Mouse (Mus musculus): Measurements from ENCODE around the gene Gmds.
A peak's percentile ranks its signal among the peaks of the same experiment; 100 is the strongest.

The Gmds gene

DNA sequence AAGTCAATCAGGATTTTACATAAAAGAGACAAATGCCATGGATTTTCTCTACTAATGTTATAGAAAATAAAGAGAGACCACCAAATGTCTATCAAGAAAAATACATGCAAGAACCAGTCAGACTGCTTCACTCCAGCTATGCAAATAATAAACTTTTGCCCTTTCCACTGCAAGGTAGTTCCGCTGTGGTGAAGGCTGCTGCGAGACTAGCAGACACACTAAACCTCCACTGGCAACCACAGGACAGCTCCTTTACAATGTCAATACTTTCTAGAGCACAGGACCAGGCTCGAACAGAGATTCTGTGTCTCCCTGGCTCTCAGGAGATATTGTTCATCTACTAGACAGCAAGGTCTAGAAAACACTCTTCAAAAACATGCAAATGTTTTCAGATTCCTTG lies 71.8 kb downstream of the Gmds start:
- peak; percentile 18 for DNase-seq

DNA sequence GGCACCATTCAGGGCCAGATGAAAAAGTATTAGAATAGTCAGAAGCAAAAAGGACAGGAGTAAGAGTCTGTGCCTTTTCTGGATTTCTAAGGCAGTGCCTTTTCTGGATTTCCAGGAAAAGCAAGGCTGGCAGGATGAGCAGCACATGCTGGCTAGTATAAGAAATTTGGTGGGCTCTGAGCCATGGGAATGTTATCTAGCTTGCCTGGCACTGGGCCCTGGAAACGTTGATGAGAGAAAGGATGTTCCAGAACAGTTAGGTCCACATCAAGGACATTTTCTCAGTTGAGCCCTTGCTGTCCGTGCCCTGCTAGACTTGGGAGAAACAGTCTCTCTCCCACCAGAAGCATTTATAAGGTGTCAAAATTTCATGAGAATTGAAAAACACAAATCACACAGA lies 82.4 kb downstream of the Gmds start:
- DNase-seq, result no peak

DNA sequence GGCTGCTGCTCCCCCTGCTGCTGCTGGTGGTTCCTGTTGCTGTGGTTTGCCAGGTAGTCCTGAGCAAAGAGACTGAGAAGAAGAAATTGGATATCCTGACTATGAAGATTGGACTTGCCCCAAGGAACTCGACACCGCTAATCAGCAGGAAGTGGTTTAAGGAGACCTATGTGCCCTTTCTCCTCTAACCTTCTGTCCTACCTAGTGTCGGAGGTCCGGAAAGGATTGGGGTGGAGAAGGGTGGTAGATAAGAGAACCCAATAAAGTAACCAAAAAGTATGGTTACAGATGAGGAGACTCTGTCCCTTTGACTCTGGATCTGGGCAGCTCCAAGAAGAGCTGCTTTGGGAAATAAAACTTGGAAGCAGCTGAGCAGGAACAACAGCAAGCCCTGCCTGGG lies 86.3 kb downstream of the Gmds start:
- no peak for DNase-seq

DNA sequence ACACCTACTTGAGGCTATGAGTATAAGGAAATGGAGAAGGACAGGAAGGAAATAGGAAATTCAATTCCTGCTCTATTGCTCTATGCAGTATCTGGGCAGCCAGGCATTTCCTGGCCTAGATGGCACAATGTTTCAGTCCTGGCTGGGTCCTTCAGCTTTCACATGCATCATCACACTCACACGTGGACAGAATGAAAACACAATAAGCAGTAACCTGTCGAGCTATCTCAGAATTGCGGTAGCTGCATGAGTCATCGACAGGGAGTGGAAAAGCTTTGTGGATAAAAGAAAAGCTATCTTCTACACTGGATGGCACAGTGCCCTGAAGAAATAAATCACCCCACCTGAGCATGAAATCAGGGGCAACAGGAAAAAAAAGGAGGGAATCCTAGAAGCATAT lies 96.3 kb downstream of the Gmds start:
- no peak for DNase-seq

DNA sequence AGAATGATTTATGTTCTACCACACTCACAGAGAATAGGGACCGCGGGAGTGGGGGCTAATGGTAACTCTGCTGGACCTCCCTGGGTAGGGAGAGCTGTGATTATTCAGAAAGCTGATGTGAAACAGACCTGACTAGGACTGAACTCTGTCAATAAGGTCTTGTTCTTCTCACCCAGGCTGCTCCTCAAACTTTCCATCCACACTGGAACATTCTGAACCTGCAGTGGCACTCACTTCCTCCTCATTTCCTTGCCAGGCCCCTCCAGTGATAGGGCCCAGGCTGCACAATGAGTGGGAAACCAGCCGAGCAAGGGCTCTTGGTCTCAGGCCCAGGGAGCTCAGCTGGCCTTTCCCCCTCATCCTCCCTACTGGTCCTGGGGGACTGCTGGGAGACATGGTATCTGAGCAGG lies 102.3 kb downstream of the Gmds start:
- peak; percentile 11 for DNase-seq

DNA sequence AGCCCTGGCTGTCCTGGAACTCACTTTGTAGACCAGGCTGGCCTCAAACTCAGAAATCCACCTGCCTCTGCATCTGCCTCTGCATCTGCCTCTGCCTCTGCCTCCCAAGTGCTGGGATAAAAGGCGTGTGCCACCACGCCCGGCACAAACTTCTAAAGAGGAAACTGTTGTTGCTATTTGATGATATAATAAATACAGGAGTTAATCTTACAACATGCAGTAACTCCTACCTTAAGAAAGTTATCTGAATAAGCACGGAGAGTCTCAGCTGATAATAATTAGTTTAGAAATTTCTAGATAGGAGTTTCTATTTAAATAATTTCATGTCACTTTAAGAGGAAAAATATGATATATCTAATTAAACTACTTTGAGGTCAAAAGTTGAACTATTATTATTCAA lies 103.5 kb downstream of the Gmds start:
- no peak for DNase-seq

DNA sequence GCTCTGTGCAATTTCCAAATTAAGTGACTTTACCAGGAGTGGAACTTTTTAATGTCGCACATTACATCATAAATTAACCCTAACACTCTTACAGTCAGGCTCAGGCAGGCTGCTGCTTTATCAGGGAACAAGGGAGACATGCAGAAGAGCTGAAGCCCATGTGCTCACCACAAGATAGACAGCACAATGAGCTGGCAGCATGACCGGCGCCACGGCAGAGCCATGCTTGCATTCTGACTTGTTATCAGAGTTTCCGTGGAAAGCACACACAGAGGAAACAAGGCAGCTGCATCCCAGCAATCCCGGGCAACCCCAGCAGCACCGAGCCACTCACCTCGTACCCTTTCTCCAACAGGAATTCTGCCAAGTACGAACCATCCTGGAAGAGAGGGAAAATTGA lies 104.5 kb downstream of the Gmds start:
- DNase-seq, result no peak

DNA sequence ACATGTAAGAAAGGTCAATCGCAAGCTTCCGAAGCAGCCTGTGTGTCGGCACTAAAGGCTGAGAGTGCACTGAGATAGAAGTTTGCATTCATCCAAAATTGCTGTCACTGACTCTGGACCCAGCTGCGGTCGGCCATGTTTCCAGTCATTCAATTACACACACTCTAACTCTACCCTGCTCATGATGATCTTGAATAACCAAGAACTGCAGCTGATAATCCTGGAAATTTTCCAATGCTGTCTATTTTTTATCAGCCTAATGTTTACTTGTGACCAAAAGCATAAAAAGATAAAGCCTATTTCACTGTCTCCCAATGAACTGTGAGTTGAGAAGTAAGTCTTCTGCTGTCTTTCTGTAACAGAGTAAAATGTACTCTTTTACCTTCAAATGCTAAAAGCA lies 106.1 kb downstream of the Gmds start:
- no peak for DNase-seq

DNA sequence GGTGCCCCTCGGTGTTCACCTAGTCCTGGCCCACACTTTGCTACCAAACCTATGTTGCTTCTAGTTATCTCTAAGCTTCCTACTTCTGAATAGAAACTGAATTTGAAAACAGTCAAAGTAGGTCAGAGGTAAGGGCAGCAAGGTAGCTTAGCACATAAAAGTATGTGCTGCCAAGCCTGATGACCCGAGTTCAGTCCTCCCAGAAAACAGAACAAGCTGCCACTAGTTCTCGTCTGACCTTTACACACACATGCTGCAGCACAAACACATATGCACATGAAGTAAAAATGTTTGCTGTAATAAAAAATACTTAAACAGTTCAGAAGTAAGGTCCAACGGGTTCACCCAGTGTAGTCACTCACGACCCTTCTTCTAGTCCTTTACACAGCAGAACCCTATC lies 106.6 kb downstream of the Gmds start:
- no peak for DNase-seq

DNA sequence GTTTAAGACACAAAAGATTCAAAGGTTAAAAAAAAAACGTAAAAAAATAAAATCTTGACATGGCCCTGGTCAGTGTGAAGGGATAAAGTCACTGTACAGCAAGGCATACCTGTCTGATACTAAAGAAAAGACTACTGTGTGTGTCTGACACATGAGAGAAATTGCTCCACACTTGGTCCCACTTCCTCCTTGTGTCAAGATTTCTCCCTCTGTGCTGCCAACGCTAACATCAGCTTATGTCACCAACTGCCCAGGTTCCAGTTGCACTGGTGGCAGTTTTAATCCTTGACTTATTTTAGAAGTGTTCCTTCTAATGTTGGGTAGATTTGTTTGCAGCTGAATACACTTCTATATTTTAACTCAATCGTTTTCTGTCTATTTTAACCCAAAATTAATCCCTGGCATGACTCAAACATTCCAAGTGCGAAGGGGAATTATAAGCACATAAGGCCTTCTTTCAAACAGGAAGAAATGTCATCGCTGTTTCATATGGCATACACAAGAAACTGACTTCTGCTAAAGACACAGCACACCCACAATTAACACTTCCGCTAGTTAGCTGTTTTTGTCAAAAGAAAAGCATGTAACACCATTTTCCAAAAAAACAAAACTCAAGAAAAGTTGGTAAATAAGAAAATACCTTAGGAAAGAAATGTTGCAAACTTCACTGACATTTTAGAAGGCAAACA lies 110.5 kb downstream of the Gmds start:
- DNase-seq, result no peak

DNA sequence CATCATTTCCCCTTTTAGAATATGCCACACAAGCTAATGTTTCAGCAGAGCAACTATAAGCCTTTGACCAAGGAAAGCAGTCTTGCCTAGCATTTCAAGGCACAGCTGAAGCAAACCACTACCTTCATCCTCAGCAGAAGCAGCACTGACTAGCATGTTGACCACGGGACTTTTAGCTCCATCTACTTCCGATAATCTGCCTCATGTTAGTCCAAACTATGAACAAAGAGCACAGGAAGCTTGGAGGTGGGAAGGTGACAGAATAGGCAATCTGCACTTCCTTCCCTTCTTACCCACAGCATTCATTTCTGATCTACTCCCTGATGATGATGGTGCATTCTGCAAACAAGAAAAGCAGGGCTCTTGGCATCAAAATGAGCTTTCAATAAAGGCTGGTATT lies 120.9 kb downstream of the Gmds start:
- no peak for DNase-seq

DNA sequence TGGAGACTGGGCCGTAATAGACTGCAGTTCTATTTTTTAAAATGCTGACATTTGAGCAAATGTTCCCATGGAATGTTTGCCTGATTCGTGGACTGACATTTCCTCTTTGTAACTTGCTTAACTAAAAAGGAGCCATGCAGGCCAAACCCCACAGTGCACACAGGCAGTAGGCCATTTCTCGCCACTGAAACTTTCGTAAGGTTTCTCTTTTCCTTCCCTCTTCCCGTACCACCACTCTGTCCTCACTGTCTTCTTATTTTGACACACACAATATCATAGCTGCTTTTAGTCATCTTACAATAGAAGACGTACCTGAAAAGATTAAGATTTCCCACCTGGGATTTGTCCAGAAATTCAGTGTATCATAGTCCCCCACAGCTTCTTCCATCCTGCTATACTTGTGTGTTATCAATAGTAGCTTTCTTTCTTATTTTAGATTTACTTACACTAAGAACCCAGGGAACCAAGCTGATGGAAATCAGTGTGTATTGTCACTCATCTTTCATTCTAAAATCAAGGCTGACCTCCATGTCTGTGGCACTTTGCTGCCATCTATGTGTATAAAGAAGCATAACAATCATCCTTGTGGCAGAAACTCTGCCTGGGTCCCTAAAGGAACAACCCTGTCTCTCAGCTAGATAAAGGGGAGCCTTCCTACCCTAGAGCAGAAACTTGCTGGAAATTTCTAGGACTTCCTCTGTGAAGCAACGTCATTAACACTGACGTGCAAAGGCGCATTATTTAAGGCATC lies 124.7 kb downstream of the Gmds start:
- peak; percentile 72 for DNase-seq

DNA sequence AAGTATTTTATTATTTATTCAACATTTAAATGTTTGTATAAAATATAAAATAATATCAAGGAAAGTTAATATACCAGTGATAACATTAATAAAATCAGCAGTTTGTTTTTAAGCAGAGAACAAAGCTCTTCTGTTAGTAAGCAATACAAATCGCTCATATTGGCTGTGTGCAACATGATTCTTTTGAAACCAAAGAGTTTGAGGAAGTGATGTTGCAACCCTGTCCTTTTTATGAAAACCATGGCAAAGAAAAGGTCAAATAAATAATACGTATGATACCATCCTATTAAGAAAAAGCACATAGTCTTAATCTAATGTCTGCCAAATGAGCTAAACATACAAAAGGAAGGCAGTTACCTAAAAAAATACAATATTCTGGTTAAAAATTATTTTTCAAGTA lies 126.4 kb downstream of the Gmds start:
- no peak for DNase-seq

DNA sequence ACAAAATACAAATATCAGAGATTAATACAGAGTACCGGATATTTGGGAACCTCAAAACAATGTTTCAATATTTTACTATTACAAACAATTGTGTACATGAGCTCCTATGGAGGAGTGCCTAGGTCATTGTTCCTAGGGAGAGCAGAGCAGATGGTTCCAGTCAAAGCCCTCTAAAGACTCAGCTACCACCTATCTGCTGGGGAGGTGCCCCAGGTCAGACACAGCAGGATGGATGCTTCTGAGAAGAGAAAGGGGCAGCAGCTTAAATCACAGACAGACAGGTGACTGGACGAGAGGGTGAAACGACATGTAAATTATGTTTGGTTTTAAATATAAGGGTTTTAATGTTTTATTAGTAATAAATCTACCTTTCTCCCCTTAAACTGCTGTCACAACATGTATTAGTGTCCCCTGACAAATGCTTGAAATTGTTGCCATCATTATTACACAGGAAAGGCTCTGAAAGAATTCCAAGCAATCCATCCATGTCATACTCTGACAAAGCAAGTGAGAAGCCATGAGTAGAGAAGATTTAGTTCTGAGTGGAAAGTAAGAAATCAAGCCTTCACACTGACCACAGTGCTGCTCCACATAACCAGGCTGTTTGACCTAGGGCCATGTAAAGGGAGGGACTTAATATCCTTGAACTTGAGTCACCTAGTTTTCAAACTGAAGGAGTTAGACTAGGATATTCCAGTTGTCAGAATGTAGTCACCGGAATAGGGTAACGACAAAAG lies 131.2 kb downstream of the Gmds start:
- DNase-seq, result peak; percentile 19

DNA sequence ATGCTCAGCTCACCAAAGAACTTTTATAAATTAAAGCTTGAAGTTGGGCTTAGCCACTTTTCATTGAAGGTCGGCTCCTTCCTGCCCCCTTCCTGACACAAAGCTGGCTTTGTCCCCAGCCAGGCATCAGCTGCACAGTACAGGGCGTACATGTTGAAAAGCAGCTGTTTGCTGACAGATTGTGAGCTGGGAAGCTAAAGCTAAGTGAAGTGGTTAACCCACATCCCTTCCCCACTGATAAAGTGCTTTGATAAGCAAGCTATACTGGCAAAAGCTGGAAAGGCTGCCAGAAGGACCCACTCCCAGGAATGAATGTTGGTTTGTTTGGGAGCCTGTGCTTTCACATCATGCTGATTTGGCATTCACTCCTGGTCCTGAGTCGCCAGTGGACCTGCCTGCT lies 158.6 kb downstream of the Gmds start:
- peak; percentile 71 for DNase-seq

DNA sequence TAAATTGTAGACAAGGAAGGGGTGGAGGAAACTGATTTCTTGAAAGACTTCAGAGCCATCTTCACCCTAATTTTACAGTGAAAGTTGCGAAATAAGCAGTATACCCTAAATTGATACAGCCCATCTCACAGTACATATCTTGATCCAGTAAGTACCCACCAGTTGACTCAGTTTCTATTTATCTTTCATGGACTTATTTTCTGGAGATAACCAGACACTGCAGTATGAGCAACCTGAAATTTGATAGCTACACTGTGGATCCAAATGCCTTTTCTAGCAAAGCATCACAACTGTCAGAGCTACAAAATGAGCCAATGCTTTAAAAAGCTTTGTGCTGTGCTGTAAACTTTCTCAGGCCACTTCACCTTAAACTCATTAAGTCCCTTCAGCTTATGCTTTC lies 159.9 kb downstream of the Gmds start:
- no peak for DNase-seq

DNA sequence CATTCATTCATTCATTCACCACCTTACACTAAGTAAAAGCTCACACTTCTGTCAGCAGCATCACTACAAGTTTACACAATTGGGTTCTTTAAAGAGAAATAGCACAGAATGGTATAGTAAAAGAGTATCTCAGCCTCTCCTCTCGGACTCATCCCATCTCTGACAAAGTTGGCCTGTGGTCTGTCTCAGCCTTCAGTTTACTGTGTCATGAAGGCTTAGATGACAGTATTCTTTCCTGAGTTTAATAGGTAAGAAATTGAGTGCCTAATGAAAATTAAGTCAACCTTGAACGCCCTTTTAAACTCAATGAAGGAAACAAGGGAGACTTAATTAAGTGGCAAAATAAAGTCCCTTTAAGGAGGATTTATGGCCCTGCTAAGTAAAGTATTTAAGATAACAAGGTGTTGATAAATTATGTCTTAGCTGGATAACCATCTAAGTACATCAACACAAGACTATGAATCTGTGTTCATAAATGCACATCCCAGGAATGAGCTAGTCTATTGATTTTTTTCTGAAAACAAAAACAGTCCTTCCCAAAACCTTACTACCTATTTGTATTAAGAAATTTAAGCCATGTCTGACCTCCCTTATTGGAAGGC lies 160.6 kb downstream of the Gmds start:
- no peak for DNase-seq

DNA sequence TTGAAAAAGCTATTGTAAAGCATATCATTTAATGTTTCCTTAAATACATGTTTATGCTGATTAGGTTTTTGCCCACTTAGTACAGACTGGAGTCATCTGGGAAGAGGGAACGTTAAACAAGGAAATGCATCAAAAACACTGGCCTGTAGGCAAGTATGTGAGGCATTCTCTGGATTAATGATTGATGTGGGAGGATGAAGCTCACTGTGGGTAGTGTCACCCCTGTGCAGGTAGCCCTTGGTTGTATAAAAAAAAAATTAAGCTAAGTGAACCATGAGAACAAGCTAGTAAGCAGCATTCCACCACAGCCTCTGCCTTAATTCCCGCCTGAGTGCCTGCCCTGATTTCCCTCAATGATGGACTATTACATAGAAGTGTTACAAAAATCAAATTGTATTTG lies 163.5 kb downstream of the Gmds start:
- no peak for DNase-seq

DNA sequence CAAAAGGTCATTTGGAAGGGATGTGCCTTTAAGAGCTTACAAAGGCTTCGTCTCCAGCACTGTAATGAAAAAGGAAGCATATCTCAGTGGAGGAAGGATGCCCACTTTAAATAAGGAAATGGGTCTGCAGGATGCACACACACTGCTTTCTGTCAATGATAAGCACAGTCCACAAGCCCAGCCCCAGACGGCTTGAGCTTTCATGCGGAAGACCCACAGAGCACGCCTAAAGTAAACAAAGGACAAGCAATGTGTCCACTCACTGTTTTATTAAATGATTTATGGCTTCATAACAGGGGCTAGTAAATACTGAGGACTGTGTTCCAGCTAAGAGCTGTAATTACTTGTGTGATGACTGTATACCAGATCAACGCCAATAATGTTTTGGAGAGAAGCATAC lies 169.4 kb downstream of the Gmds start:
- DNase-seq, result peak; percentile 50

DNA sequence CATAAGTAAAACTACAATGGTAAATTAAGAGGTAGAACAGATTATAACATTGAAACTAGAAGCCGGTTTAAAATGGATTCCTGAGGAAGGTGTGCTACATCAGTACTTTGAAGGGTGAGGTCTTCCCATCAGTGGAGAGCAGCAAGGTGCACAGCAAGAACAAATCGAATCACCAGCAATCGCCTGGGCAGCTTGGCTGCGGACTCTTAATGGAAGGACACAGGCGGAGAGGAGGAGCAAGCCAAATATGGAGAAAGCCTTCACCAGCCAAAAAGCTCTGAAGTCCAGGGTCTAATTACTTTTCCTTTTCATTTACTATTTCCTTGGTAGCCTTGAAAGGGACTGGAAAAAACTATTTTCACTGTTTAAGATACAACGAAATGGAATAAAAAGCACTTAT lies 170.7 kb downstream of the Gmds start:
- DNase-seq, result no peak

DNA sequence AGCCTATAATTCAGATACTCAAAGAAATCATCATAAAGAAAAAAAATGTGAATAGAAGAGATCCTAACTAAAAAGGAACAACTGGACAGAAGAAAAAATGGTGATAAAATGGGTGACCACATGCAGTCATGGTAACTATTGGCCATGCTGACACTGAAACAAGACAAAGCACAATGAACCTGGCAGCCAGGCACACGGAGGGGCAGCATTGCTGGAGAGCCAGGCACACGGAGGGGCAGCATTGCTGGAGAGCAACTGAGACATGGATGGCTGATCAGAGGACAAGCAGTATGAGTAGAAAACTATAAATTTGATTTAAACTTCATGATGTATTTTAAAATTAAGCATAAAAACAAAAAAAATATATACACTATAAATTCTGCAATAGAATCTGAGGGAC lies 173.0 kb downstream of the Gmds start:
- DNase-seq, result no peak

DNA sequence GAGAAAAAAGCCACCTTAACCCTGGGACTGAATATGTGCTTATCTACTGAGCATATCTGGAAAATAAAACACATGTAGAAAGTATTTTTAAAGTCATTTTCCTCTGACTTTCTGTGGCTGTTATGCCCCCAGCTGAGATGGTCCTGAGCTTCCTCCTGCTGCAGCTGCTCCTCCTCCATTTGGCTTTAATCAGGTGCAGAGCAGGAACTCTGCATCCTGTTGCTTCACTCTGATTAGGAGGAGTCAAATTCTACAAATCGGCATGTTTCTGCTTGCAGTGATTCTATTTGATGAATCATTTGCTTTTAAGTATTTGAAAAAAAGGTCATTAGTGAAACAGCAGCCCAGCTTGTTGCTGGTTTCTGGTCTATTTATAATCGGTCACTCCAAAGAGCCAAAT lies 177.0 kb downstream of the Gmds start:
- peak; percentile 19 for DNase-seq

DNA sequence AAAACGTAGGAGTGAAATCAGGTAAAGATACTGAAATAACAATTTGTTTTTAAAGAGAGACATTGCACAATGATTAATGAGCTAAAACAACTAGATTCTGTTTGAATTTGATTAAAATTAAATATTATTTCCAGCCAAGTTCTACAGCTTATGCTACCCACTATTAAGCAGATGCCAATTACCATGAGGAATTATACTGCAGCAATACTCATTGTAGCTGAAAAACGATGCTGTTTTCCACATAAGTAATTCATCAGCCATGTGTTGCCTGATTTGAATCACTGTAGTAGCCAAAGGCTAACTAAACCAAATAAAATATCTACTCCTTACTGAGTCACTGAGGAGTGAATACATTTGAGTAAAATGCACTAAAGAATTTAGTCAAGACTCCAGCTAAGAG lies 180.3 kb downstream of the Gmds start:
- DNase-seq, result no peak

DNA sequence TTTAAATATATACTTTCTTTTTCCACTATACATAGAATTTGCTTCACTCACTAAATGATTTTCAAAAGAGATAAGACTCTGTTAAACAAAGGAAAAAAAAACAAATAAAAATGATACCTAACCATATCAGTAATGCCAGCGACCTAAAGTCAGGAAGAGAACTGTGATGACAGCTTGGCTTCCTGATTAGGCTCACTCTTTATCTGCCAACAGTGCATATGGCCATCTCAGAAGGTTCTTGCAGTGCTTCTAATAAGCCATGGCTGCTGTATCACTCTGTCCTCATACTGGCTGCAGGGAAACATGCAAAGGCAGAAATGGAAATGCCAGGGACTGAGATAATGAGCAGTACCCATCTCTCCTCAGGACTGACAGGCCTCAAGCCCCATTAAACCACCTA lies 192.6 kb downstream of the Gmds start:
- DNase-seq, result no peak

Measured in embryo, embryonic 11 days (tissue).